Mouse (Mus musculus): Measurements from ENCODE around the gene Xndc1.
"Not testable (repeated sequence)": the region's sequence is repeated elsewhere in the genome, so short reads cannot be mapped to it uniquely, and the experiment has no call there.

Xndc1 gene

DNA sequence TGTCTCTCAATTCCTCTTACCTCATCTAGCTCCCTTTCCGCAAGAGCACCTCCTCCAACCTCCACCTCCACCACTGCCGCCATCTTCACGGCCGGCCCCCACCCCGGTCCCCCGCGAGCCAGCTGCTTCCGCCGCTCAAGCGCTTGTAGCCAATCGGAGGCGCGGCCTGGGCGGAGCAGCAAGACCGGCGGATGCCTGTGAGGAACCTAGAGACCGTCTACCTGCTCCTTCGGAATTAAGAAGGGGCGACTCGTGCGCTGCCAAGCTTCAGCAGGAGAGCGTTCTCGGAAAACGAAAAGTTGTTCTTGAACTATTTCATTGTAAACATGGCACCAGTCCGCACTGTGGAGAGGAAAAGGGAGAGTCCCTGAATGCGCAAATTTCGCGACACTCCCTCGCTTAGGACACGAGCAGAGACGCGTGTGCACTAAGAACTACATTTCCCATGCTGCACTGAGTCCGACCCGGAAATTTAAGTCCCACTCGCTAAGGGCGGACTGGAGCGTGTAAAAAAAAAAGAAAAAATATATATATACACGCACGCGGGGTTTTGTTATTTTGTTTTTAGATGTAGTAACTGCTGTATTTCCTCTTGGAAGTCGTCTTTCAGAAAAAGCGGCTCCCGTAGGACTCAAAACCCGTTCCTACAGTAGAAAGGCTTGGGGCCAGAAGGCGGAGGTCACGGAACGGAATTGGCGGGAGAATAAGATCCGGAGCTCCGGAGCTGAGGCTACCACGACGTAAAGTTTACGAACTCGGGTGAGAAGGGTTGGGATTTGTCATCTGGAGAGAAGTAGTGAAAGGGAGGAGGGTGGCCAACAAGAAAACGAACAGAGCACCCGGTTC lies at the start of gene Xndc1, which contains the start of the genes Rnf121 and Xntrpc:
Gene Xndc1, plus strand, starts transcription at position 466 of the 846 bp plus-strand sequence.
Gene Rnf121, minus strand, starts transcription at position 424 of the 846 bp plus-strand sequence.
Gene Xntrpc, plus strand, starts transcription at position 668 of the 846 bp plus-strand sequence.
- in situ Hi-C loops (cut with MboI, MseI) = no loop called here

DNA sequence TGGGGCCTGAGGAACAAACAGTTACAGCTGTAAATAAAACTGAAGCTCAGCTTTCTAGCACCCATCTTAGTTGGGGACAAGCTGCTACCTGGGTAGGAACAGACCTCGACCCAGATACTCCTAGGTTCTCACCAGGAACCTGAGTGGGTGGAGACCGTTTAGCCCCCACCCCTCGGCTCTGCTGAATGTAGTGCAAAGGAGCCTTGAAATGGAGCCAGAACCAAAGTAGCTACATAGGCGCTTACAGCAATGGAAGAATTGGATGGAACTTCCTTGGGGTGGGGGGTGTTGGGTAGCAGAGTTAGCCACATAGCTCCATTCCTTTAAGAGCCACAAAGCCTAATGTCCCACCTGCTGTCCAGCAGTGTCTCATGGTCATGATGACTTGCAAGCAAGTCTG lies 48.4 kb upstream of the Xndc1 start:
- in situ Hi-C loops (cut with MboI, MseI) = no loop called here

DNA sequence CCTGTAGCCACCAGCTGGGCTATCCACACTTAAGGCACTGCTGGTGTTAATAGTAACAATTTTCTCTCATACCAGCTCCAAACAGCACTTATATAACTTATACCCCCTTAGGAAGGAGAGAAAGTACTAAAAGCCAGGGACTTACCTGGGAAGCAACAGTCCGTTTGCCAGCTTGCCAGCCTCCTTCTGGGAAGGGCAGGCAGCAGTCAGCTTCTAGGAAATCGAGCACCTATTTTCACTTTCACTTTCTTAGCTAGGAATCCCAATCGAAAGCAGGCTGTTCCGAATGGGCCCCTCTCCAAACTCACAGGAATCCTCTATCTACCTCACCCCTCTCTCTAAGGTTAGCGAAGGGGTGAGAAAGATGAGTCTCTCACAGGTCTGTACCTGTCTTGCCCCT lies 47.9 kb upstream of the Xndc1 start:
- in situ Hi-C loops (cut with MboI, MseI) = no loop called here

DNA sequence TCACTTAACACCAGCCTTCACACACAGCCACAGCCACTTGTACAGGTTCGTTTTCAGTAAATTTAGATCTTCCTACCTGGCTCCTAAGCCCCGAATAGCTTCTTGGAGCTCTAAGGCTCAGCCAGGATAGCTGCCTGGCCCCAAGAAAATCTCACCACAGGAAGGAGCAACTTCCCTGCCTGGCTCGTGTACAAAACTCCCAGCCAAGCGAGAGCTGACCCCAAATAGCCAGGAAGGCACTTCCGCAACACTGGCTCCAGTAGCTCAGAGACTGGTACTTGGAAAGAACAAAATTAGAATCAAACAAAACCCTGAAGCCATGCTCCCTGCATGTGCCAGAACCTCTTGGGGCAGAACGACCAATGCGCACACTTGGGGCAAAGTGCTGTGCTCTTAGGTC lies 47.3 kb upstream of the Xndc1 start:
- in situ Hi-C loops (cut with MboI, MseI) = no loop called here

DNA sequence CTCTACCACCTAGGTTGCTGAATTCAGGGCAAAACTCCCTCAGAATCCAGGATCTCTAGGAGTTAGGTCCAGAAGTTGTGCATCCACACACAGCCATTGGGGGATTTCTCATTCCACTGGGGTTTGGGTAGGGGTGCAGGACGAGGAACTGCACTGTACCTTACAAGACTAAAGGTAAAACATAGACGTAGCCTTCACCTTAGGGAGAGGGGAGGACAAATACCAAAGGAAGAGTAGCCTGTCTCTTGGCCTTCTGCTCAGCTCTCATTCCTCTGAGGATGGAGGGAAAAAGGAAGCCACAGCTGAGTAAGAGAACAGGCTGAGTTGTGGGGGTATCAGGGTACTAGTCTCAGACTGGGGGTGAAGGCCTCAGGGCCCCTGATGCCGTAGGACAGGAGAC lies 46.7 kb upstream of the Xndc1 start, which contains the start of gene Il18bp:
Gene Il18bp, minus strand, starts transcription at position 101 of the 400 bp plus-strand sequence.
- in situ Hi-C loops (cut with MboI, MseI) = no loop called here

DNA sequence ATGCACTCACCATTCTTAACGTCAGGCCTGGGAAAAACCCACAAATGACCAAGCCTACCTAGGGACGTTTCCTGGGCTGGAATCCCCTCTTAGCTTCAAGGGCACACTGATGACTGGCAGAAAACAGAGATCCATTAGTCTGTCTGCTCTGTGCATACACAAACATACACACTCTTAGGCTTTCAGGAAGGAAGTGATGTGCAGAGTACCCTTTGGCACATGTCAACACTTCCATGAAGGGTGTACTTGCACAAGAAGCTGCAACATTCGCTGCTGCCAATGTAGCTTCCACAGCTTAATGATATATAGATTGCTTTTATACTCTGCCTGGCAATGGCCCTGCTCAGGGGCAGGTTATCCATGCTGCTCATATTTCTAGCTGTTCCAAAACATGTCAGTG lies 45.9 kb upstream of the Xndc1 start:
- in situ Hi-C loops (cut with MboI, MseI) = no loop called here

DNA sequence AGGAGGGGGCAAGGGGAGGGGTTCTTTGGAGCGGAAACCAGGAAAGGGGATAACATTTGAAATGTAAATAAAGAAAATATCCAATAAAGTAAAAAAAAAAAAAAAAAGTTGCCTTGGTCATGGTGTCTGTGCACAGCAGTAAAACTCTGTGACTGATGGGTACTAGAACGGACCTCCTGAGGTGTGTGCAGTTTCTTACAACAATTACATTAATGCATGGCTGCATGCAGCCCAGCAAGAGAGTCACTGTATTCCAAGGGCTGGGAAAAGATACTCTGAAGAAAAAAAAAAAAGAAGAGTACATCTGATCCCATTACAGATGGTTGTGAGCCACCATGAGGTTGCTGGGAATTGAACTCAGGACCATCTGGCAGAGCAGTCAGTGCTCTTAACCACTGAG lies 44.4 kb upstream of the Xndc1 start:
- in situ Hi-C loops (cut with MboI, MseI) = not testable (repeated sequence)

DNA sequence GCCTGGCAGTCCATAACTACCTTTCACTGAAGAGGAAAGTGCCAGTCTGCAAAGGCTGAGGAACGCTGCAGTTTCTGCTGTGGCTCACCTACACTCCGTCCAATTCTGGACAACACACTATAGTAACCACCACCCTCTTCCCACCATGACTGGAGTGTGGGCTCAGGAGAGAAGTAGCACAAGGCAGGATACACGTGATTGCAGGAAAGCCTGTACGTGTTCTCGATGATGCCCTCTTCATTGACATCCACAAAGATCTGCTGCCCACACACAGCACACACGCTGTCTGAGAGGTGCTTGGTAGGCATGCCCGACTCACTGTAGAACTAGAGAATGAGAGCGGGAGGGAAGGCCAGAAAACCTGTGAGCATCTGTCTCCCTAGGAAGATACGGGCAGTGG lies 41.5 kb upstream of the Xndc1 start:
- in situ Hi-C loops (cut with MboI, MseI) = no loop called here

DNA sequence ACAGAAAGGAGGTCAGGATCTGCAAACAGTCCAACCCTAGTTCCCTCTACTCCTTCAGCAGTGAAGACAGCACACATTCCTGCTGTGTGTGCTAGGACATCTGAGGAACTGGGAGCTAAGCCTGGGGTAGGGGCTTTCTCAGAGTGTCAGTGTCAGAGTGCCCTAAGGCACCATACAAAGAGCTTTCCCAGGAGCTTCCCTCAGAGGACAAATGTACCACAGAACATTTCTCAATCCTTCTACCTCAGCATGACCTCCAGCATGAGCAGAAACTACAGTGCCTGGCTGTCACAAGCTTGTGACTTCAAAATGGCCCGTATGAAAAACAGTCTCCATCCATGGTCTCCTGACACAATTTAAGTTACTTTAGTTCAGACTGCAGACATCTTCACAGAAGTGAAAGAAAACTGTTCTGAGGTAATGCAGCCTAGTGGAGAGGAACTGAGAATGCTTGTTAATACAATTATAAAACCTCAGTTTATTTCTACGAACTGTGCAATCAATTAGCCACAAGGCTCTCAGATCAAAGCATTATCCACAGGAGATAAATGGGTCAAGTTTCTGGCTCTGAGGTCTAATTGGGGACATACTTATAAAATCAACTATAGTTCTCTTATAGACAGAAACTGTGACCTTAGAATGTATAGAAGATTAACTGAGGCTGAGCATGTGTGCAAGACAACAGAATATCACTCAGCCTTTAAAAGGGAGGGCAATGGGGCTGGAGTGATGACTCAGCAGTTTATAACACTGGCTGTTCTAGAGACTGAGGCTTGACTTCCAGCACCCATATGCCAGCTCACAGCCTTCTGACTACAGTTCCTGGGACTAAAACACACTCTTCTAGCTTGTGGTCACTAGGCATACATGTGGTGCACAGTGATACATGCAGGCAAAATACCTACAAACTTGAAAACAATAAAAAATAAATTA lies 39.9 kb upstream of the Xndc1 start:
- in situ Hi-C loops (cut with MboI, MseI) = no loop called here

DNA sequence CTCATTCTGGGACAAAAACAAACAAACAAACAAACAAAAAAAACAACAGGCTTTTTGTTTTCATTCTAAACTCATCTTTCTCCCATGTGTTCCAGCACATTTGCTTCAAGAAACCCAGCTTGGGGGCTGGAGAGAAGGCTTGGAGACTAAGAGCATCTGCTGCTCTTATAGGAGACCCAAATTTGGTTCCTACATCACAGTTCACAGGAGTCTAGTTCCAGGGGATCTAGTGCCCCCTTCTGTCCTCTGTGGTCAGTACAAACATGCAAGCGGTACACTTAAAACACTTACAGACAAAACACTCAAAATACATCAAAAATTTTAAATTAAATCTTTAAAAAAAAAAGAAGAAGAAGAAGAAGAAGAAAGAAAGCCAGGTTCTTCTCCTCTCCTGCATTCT lies 30.4 kb upstream of the Xndc1 start:
- in situ Hi-C loops (cut with MboI, MseI) = no loop called here

DNA sequence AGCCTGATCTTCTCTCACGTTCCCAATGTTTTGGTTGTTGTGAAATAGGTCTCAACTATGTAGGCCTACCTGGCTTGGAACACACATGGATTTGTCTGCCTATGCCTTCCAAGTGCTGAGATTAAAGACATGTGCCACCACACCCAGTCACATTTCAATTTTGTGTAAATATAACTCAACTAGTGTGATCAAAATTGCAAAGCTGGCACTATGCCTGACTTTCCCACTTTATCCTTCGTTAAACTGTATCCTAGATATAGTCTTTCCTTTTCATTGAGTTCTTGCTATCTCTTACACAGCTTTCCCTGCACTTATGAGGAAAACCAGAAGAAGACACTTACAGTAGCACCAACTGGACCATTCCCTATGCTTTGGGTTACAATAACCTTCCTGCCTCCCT lies 29.8 kb upstream of the Xndc1 start:
- in situ Hi-C loops (cut with MboI, MseI) = no loop called here

DNA sequence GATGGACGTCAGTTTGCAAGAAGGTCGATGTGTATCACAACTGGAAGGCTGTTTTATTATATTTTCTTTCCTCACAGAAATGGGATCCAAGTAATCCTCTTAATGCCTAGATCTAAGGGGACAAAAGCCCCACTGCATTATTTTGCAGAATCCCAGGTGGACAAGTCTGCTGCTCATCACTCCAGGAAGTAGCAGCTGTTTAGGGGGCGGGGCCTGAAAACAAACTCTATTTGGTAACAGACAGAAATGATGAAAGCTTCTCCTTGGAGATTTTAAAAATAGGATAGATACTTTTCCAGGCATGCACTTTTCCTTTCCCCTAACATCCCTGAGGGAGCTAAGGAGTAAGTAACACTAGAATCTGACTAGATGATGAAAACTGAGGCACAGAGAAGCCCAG lies 28.0 kb upstream of the Xndc1 start:
- in situ Hi-C loops (cut with MboI, MseI) = no loop called here

DNA sequence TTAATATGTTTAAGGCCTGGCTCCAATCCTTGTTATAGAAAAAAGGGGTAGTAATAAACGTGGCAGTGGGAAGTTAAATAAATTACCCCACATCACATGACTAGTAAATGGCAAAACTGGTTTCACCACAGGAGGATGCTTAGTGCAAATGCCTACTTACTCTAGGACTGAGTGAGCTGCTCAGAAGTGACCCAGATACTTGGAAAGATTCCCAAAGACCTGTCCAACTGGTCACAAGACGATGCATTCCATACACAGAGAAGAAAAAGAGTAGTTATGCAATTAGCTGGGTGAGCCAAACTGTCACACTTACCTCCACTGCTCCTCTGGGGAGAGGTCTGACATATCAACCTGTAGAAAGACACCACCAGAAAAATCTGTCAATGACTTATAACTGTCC lies 23.0 kb upstream of the Xndc1 start:
- in situ Hi-C loops (cut with MboI, MseI) = no loop called here

DNA sequence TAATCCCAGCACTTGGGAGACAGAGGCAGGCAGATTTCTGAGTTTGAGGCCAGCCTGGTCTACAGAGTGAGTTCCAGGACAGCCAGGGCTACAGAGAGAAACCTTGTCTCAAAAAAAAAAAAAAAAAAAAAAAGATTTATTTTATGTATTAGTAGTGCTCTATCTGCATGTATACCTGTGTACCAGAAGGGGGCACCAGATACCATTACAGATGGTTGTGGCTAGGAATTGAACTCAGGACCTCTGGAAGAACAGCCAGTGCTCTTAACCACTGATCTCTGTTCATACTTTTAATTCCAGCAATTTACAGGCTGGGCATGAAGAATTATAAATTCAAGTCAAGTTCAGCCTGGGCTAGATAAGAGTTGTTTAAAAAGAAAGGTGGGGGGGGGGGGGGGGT lies 16.8 kb upstream of the Xndc1 start:
- in situ Hi-C loops (cut with MboI, MseI) = not testable (repeated sequence)

DNA sequence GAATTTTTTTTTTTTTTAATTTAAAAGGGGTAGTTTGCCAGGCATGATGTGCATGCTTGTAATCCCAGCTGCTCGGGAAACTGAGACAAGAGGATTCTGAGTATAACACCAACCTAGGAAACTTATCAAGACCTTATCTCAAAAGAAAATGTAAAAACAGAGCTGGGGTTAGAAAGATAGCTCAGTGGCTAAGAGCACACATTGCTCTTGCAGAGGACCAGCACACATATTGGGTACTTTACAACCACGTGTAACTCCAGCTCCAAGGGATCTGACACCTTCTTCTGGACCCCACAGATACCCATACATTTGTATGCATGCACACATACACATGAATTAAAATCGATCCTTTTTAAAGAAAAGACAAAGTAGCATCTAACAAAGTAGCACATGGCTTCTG lies 4.0 kb upstream of the Xndc1 start:
- in situ Hi-C loops (cut with MboI, MseI) = no loop called here

DNA sequence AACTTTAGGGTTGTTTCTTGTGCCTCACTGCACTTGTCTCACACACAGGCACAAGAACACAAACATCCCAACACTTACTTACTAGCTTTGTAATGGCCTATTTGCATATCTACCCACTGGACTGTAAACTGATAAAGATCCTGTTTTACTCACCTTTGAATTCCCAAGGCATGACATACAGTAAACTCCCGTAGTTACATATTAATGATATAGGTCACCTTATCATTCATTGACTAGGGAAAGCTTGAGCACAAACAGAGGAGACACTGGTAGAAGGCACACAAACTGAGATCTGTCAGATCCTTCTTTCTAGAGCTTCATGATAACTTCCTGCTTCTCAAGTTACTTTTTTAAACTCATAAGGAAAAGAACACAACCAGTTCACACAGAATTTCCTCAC lies 3.1 kb upstream of the Xndc1 start:
- in situ Hi-C loops (cut with MboI, MseI) = no loop called here

DNA sequence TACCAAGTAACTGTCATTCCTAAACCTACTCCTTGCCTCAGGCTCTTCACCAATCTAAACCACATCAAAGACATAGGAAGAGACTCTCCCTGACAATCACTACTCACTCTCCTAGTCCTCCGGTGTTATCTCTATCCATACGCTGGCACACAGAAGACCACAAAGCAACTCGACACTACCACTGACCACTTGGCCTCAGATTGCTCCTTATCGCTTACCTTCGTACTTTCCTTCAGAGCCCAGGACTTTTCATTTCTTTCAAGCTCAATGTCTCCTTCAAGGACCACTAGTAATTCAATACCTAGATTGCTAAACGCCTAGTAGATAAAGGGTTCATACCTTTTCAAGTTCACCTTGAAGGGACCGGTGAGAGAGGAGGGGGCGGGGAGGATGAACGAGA lies 1.4 kb upstream of the Xndc1 start:
- in situ Hi-C loops (cut with MboI, MseI) = no loop called here

DNA sequence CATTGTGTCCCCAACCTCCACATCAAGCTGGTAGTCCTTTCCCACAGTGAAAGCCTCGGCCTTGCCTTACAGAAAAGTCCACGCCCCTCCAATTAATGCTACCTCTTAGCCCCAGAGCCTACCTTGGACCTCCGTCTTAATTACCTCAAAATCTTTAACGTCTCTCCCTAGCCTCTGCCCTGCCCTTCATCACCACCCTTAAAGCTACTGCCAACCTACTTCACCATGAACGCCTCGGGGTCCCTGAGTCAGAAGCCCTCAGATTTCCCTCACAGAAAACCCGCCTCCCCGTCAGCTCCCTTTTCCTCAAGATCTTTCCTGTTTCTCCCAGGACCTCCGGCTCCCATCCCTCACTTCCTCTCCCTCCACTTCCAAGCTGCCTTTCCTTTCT lies 661 bp upstream of the Xndc1 start:
- in situ Hi-C loops (cut with MboI, MseI) = no loop called here

DNA sequence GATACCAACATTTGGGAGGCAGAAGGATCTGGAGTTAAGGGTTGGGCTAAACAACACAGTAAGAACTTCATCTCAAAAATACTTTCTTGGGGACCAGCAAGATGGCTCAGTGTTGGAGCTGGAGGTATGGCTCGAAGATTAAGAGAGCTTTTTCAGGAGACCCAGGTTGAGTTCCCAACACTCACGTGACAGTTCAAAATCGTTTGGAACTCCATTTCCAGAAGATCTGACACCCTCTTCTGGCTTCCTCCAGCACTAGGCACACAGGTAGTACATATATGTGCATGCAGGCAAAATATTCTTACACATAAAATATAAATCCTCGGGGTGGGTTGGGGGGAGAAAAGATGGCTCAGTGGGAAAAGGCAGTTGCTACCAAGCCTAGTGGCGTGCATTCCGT lies 1.1 kb downstream of the Xndc1 start:
- in situ Hi-C loops (cut with MboI, MseI) = no loop called here

DNA sequence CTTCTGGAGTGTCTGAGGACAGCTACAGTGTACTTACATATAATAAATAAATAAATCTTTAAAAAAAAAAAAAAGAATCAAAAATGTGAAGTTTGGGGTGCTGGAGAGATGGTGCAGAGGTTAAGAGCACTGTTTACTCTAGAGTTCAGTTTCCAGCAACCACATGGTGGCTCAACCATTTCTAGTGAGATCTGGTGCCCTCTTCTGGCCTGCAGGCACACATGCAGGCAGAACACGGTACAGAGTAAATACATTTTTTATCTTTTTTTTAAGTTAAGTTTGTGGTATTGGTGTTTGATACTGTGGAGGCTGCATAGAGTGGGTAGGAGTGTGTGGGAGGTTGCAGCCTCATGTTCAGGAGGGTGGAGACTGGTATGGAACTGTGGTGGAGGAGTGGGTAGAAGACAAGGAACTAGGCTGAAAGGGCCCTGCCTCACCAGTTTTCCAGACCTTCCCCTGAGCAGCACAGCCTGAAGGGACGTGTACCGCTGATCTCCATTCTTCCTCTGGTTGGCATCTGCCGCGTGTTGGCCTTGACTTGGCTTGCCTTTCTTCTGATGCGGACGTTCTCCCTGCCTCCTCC lies 11.5 kb downstream of the Xndc1 start:
- in situ Hi-C loops (cut with MboI, MseI) = loop anchor here (5.0 kb wide), 1 partner anchor 415 kb away; the partner anchor contains the start of gene Clpb

DNA sequence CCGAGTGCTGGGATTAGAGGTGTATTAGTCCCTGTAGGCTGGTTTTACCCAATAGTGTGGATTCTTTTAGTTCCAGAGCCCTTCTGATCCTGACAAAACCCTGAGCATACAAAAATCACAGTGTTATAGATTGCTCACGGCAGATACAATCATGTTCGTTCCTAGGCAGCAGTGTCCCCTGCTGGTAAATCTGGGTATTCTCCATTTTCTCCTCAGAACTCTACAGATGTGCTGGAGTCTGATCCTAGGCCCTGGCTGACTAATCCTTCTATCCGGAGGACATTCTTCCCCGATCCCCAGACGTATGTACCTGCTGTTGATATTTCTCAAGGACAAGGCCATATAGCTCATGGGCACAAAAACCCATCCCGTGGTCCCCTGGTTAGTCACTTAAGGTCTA lies 13.2 kb downstream of the Xndc1 start:
- in situ Hi-C loops (cut with MboI, MseI) = loop anchor here (5.0 kb wide), 1 partner anchor 416 kb away; the partner anchor contains the start of gene Clpb

DNA sequence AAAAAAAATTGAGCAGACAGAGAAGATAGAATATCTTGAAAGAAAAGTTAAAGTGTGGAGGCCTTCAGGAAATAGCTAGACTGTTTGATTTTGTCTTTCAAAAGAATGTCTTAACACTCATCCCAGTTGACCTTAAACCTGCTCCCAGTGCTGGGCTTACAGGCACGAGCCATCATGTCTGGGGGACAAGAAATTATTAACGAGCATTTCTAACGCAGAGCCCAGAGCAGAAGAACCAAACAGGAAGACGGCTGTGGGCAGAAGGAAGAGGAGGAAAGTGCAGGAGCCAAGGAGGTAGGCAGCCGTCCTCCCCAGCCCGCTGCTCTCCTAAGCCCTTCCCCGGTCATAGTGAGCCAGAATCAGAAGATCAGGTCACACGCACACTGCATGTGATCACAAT lies 15.0 kb downstream of the Xndc1 start:
- in situ Hi-C loops (cut with MboI, MseI) = loop anchor here (5.0 kb wide), 1 partner anchor 153 kb away; no protein-coding TSS in a partner anchor

All from T-helper 1 cell (primary cell).